Comparison of ENCODE assay signal across 15 mouse cellular contexts in genomic region chr12:80246505-80246904, GRCm38 (mm10). TPM values are rescaled to one million over a fixed set of nuclear protein-coding genes. Genes with fewer than 3 reads are reported as not detected.
DNase-seq lines count a peak whose midpoint lies in the region; ATAC-seq and TF ChIP-seq lines count a peak whose summit lies in the region.
"Had no signal": no experiment of that assay in that cellular context is flagged by ENCODE, and none has a peak within 500 bp of the region (broad histone marks: within the 10 kb centered on the region; RNA-seq: fewer than 3 reads in every experiment).

No protein-coding gene starts in this region.

- no peaks in the 10 kb centered on the region for H3K27me3 ChIP-seq in lung, postnatal 0 days (replicated peaks; ENCODE audit: insufficient read depth, low read length)
- H3K27me3 ChIP-seq in heart, embryonic 12.5 days (replicated peaks) = no peaks in the 10 kb centered on the region
- H3K27me3 ChIP-seq in midbrain, embryonic 11.5 days (ENCODE audit: control insufficient read depth, insufficient read depth, low read length) = no peaks in the 10 kb centered on the region
- H3K27me3 ChIP-seq: forebrain, embryonic 13.5 days; hindbrain, embryonic 13.5 days; liver, embryonic 12.5 days; megakaryocyte, embryonic 14.5 days had no signal

- H3K36me3 ChIP-seq in lung, postnatal 0 days (ENCODE audit: insufficient read depth, low read length) = no peaks in the 10 kb centered on the region
- H3K36me3 ChIP-seq in heart, embryonic 12.5 days = 0 out of 2 replicates have a peak, but pooled peaks cover 5% of the 10 kb centered on the region
- no peaks in the 10 kb centered on the region for H3K36me3 ChIP-seq in midbrain, embryonic 11.5 days (ENCODE audit: control insufficient read depth, insufficient read depth, low read length)
- H3K36me3 ChIP-seq: hindbrain, embryonic 13.5 days; liver, embryonic 12.5 days had no signal

- no peak for TF ChIP-seq CTCF in lung, postnatal 0 days (IDR thresholded peaks at IDR 0.05)

- ATAC-seq in lung, postnatal 0 days = peak; percentile 1; the same call in 1 of the 2 replicates
- ATAC-seq in heart, embryonic 12.5 days (ENCODE audit: insufficient number of reproducible peaks, low FRiP score) = no peak
- ATAC-seq in midbrain, embryonic 11.5 days (ENCODE audit: low FRiP score) = no peak
- ATAC-seq: forebrain, embryonic 13.5 days; liver, embryonic 12.5 days had no signal

- peak; percentile 33 to 65 for DNase-seq in heart, adult 9 months (ENCODE audit: low spot score in 2 of 2)
- DNase-seq in heart, postnatal 25 days (ENCODE audit: low spot score) = no peak
- DNase-seq in lung, postnatal 0 days (ENCODE audit: low spot score) = no peak
- DNase-seq in lung, adult 18-20 months = no peak
- DNase-seq in mesoderm, embryonic 11.5 days (ENCODE audit: low read depth, low spot score) = peak; percentile 59
- DNase-seq in right cerebral cortex, postnatal 4 days = no peak
- DNase-seq in midbrain, embryonic 11.5 days (ENCODE audit: low spot score, missing footprints) = no peak
- DNase-seq: cerebellum, adult 18-20 months; right cerebral cortex, postnatal 25 days; thymus, postnatal 4 days had no signal

- TF ChIP-seq EP300 in lung, postnatal 0 days (IDR thresholded peaks at IDR 0.05) = no peak

- peaks cover 50% of the 10 kb centered on the region; the same call in 1 of the 2 replicates for H3K4me1 ChIP-seq in lung, postnatal 0 days (ENCODE audit: insufficient read depth, low read depth, low read length)
- H3K4me1 ChIP-seq in heart, embryonic 12.5 days (replicated peaks) = peaks cover 91% of the 10 kb centered on the region
- H3K4me1 ChIP-seq in midbrain, embryonic 11.5 days (ENCODE audit: control insufficient read depth, insufficient read depth, low read length) = no peaks in the 10 kb centered on the region; the same call in 1 of the 2 replicates

- intact Hi-C loops in heart, postnatal 25 days (cut with DNase I) = loop anchor here (2.0 to 5.0 kb wide), 3 partner anchors 16 to 76 kb away; no protein-coding TSS in a partner anchor

- no peaks in the 10 kb centered on the region for H3K9me3 ChIP-seq in lung, postnatal 0 days (ENCODE audit: low read length)
- H3K9me3 ChIP-seq in heart, embryonic 12.5 days (replicated peaks) = no peaks in the 10 kb centered on the region
- no peaks in the 10 kb centered on the region for H3K9me3 ChIP-seq in midbrain, embryonic 11.5 days (ENCODE audit: control insufficient read depth, low read length)
- H3K9me3 ChIP-seq: forebrain, embryonic 13.5 days; hindbrain, embryonic 13.5 days; liver, embryonic 12.5 days; megakaryocyte, embryonic 14.5 days had no signal

- H3K27ac ChIP-seq in lung, postnatal 0 days (ENCODE audit: low read length) = peak overlapping the region; percentile 51
- H3K27ac ChIP-seq in heart, embryonic 12.5 days (ENCODE audit: poor library complexity, severe bottlenecking) = peak overlapping the region; percentile 3; the same call in 1 of the 2 replicates
- H3K27ac ChIP-seq in midbrain, embryonic 11.5 days (ENCODE audit: low read depth, low read length) = no peak overlapping the region
- H3K27ac ChIP-seq: forebrain, embryonic 13.5 days; hindbrain, embryonic 13.5 days; liver, embryonic 12.5 days had no signal

- no peak overlapping the region for H3K9ac ChIP-seq in lung, postnatal 0 days (replicated peaks; ENCODE audit: low read depth)
- H3K9ac ChIP-seq in heart, embryonic 12.5 days = no peak overlapping the region
- H3K9ac ChIP-seq in midbrain, embryonic 11.5 days (ENCODE audit: low read length) = no peak overlapping the region
- H3K9ac ChIP-seq: forebrain, embryonic 13.5 days; hindbrain, embryonic 13.5 days; liver, embryonic 12.5 days had no signal

- whole genome bisulfite sequencing in lung, postnatal 0 days = 19% methylated on average over 2 of the region's 2 CpGs
- 50% methylated on average over 2 of the region's 2 CpGs for WGBS in heart, embryonic 12.5 days
- 84% methylated on average over 2 of the region's 2 CpGs for WGBS in midbrain, embryonic 11.5 days

- no peak overlapping the region for H3K4me3 ChIP-seq in lung, postnatal 0 days (ENCODE audit: low read depth, low read length)
- H3K4me3 ChIP-seq in heart, embryonic 12.5 days = no peak overlapping the region
- no peak overlapping the region for H3K4me3 ChIP-seq in midbrain, embryonic 11.5 days (ENCODE audit: low read depth, low read length)
- H3K4me3 ChIP-seq: forebrain, embryonic 13.5 days; hindbrain, embryonic 13.5 days; liver, embryonic 12.5 days; megakaryocyte, embryonic 14.5 days had no signal

- H3K4me2 ChIP-seq in lung, postnatal 0 days (replicated peaks; ENCODE audit: low read depth, low read length) = no peak overlapping the region
- H3K4me2 ChIP-seq in heart, embryonic 12.5 days = no peak overlapping the region
- no peak overlapping the region for H3K4me2 ChIP-seq in midbrain, embryonic 11.5 days
- H3K4me2 ChIP-seq: forebrain, embryonic 13.5 days; hindbrain, embryonic 13.5 days; liver, embryonic 12.5 days had no signal

RNA-seq across cellular contexts. Expression of gene Actn1, which starts 13.7 kb away (rescaled TPM):
- 10 to 100 TPM; 33.9 to 38.3 TPM for total RNA-seq in heart, postnatal 25 days (2021)
- polyA plus RNA-seq in lung, postnatal 0 days (2015; fragmentation: Nextera tagmentation; extraction: Ambion mirVana) = 30.0 and 31.0 TPM in 2 replicates
- polyA plus RNA-seq in heart, embryonic 12.5 days (2016; fragmentation: Nextera tagmentation; extraction: Ambion mirVana) = 63.6 and 65.0 TPM in 2 replicates
- polyA plus RNA-seq in midbrain, embryonic 11.5 days (2014; fragmentation: Nextera tagmentation; extraction: Ambion mirVana) = 17.4 and 19.9 TPM in 2 replicates

Comparison
In these comparisons a context has a peak if more than half of its experiments do, and no peak if none do; other contexts are left out.
1. DNase-seq: peak in heart, adult 9 months (2 of 2) and mesoderm, embryonic 11.5 days (single experiment); none in heart, postnatal 25 days (single experiment), lung, postnatal 0 days (single experiment), lung, adult 18-20 months (0 of 2), right cerebral cortex, postnatal 4 days (single experiment) and midbrain, embryonic 11.5 days (single experiment).